In the genomic region with DNA sequence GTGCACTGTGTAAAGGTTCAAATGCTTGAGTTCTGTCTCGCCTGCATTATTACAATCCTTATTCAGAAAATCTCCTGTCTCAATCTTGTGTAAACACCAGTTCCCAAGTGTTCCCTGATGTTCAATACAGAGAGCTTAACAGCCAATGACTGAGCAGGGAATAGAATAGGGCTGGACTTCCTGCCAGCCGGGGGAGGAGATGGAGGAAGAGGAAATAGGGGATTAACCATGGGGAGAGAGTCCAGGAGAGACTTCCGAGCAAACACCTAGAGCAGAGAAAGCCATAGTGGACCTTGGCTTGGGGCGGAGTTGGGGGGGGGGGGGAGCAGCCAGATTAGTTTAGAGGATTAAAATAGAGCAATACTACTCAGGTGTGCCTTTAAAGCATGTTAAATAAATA, we compare ENCODE assay signal across 12 mouse cellular contexts. TPM values are rescaled to one million over a fixed set of nuclear protein-coding genes. Genes with fewer than 3 reads are reported as not detected.
DNase-seq lines count a peak whose midpoint lies in the region; ATAC-seq and TF ChIP-seq lines count a peak whose summit lies in the region.
"Had no signal": no experiment of that assay in that cellular context is flagged by ENCODE, and none has a peak within 500 bp of the region (broad histone marks: within the 10 kb centered on the region; RNA-seq: fewer than 3 reads in every experiment).

No protein-coding gene starts in this region.

- 70% methylated on average over 4 of the region's 4 CpGs for WGBS in kidney, postnatal 0 days
- WGBS in intestine, embryonic 14.5 days: 50% methylated on average over 4 of the region's 4 CpGs
- WGBS in midbrain, embryonic 13.5 days: 59% methylated on average over 4 of the region's 4 CpGs

- no peak overlapping the region for H3K9ac ChIP-seq in kidney, postnatal 0 days (ENCODE audit: low read depth, low read length)
- H3K9ac ChIP-seq in intestine, embryonic 14.5 days (ENCODE audit: low read length): no peak overlapping the region
- no peak overlapping the region for H3K9ac ChIP-seq in midbrain, embryonic 13.5 days (replicated peaks)
- H3K9ac ChIP-seq: heart, embryonic 13.5 days; hindbrain, embryonic 15.5 days had no signal

- DNase-seq in kidney, postnatal 0 days (ENCODE audit: low spot score): peak; percentile 37
- DNase-seq in kidney, postnatal 10 days: no peak
- peak; percentile 20 for DNase-seq in WW6 (ENCODE audit: low read depth, low spot score)
- no peak for DNase-seq in intestine, embryonic 14.5 days (ENCODE audit: low spot score)
- no peak for DNase-seq in left cerebral cortex, postnatal 25 days (ENCODE audit: low spot score in 2 of 2)
- DNase-seq: embryo, embryonic 11 days; layer of hippocampus, adult 9-11 months; thymus, adult 18-20 months had no signal

- no peak overlapping the region for H3K27ac ChIP-seq in kidney, postnatal 0 days
- no peak overlapping the region for H3K27ac ChIP-seq in intestine, embryonic 14.5 days (ENCODE audit: low read depth)
- peak overlapping the region; percentile 0; the same call in 1 of the 2 replicates for H3K27ac ChIP-seq in midbrain, embryonic 13.5 days
- H3K27ac ChIP-seq: heart, embryonic 13.5 days; hindbrain, embryonic 15.5 days had no signal

- H3K27me3 ChIP-seq in kidney, postnatal 0 days (ENCODE audit: insufficient read depth, low read length): no peaks in the 10 kb centered on the region
- no peaks in the 10 kb centered on the region for H3K27me3 ChIP-seq in intestine, embryonic 14.5 days (replicated peaks; ENCODE audit: control insufficient read depth, insufficient read depth, low read length)
- no peaks in the 10 kb centered on the region for H3K27me3 ChIP-seq in midbrain, embryonic 13.5 days
- H3K27me3 ChIP-seq: heart, embryonic 13.5 days; hindbrain, embryonic 15.5 days had no signal

- no peak for TF ChIP-seq CTCF in kidney, postnatal 0 days (IDR thresholded peaks at IDR 0.05; ENCODE audit: low read depth)

- no peak overlapping the region for H3K4me2 ChIP-seq in kidney, postnatal 0 days (ENCODE audit: low read length)
- H3K4me2 ChIP-seq in intestine, embryonic 14.5 days (ENCODE audit: low read length): no peak overlapping the region
- H3K4me2 ChIP-seq in midbrain, embryonic 13.5 days (replicated peaks): no peak overlapping the region
- H3K4me2 ChIP-seq: heart, embryonic 13.5 days; hindbrain, embryonic 15.5 days had no signal

- peaks cover 3% of the 10 kb centered on the region; the same call in 1 of the 2 replicates for H3K36me3 ChIP-seq in kidney, postnatal 0 days (ENCODE audit: insufficient read depth, low read length)
- H3K36me3 ChIP-seq in intestine, embryonic 14.5 days (ENCODE audit: control insufficient read depth, insufficient read depth, low read length): peaks cover 14% of the 10 kb centered on the region
- no peaks in the 10 kb centered on the region for H3K36me3 ChIP-seq in midbrain, embryonic 13.5 days

- H3K9me3 ChIP-seq in kidney, postnatal 0 days (replicated peaks; ENCODE audit: low read length): no peaks in the 10 kb centered on the region
- no peaks in the 10 kb centered on the region for H3K9me3 ChIP-seq in intestine, embryonic 14.5 days (ENCODE audit: control insufficient read depth, low read length)
- H3K9me3 ChIP-seq in midbrain, embryonic 13.5 days: no peaks in the 10 kb centered on the region
- H3K9me3 ChIP-seq: heart, embryonic 13.5 days; hindbrain, embryonic 15.5 days had no signal

- peak; percentile 82 for ATAC-seq in kidney, postnatal 0 days (replicated peaks; ENCODE audit: low FRiP score, low read depth)
- ATAC-seq in intestine, embryonic 14.5 days (replicated peaks; ENCODE audit: low FRiP score, low TSS enrichment, low read depth): peak; percentile 76
- peak; percentile 70; the same call in 1 of the 2 replicates for ATAC-seq in midbrain, embryonic 13.5 days
- ATAC-seq in erythroid progenitor cell, adult 5-6 weeks (replicated peaks; ENCODE audit: low FRiP score, poor library complexity, severe bottlenecking): no peak

- 0 out of 2 replicates have a peak, but pooled peaks cover 8% of the 10 kb centered on the region for H3K4me1 ChIP-seq in kidney, postnatal 0 days (replicated peaks; ENCODE audit: insufficient read depth, low read length)
- H3K4me1 ChIP-seq in intestine, embryonic 14.5 days (replicated peaks; ENCODE audit: control insufficient read depth, insufficient read depth, low read length): peaks cover 28% of the 10 kb centered on the region
- peaks cover 16% of the 10 kb centered on the region; the same call in 1 of the 2 replicates for H3K4me1 ChIP-seq in midbrain, embryonic 13.5 days (replicated peaks)

- intact Hi-C loops in left cerebral cortex, postnatal 25 days (cut with DNase I): no loop called here

- H3K4me3 ChIP-seq in kidney, postnatal 0 days (replicated peaks; ENCODE audit: low read depth, low read length): no peak overlapping the region
- no peak overlapping the region for H3K4me3 ChIP-seq in intestine, embryonic 14.5 days (ENCODE audit: low read depth, low read length)
- H3K4me3 ChIP-seq in midbrain, embryonic 13.5 days (replicated peaks): no peak overlapping the region
- H3K4me3 ChIP-seq: heart, embryonic 13.5 days; hindbrain, embryonic 15.5 days had no signal

RNA-seq across cellular contexts. Expression of gene Lrp6, which starts 51.3 kb away (rescaled TPM):
- polyA plus RNA-seq in kidney, postnatal 0 days (2015; fragmentation: Nextera tagmentation; extraction: Ambion mirVana): 32.4 and 35.3 TPM in 2 replicates
- polyA plus RNA-seq in intestine, embryonic 14.5 days (2014; fragmentation: Nextera tagmentation; extraction: Ambion mirVana): 35.0 and 36.2 TPM in 2 replicates
- 23.6 and 24.3 TPM in 2 replicates for polyA plus RNA-seq in midbrain, embryonic 13.5 days (2015; fragmentation: Nextera tagmentation; extraction: Ambion mirVana)
- total RNA-seq in left cerebral cortex, postnatal 25 days (2021): 10 to 100 TPM; 45.9 to 47.0 TPM
- 8.6 and 14.7 TPM in 2 replicates for total RNA-seq in erythroid progenitor cell, adult 5-6 weeks (2015; ENCODE audit: low replicate concordance)
- total RNA-seq in erythroid progenitor cell, adult 5-6 weeks (2017; ENCODE audit: low replicate concordance): 6.8 and 8.0 TPM in 2 replicates

Comparison
In these comparisons a context has a peak if more than half of its experiments do, and no peak if none do; other contexts are left out.
1. DNase-seq: peak in kidney, postnatal 0 days (single experiment) and WW6 (single experiment); none in kidney, postnatal 10 days (single experiment), intestine, embryonic 14.5 days (single experiment) and left cerebral cortex, postnatal 25 days (0 of 2).